Mouse (Mus musculus) erythroblast, embryonic 14.5 days (primary cell): ENCODE results near the gene D030056L22Rik. TPM values are rescaled to one million over a fixed set of nuclear protein-coding genes. Genes with fewer than 3 reads are reported as not detected.

Source experiments
- H3K27me3 ChIP-seq: 2 replicates; pipeline ENCODE4 v1.6.1; 2012; ENCODE audit warnings: inconsistent platforms; ENCODE audit not compliant: control insufficient read depth
- H3K36me3 ChIP-seq: 2 replicates; pipeline ENCODE4 v1.6.1; 2012; ENCODE audit warnings: mild to moderate bottlenecking, inconsistent platforms; ENCODE audit not compliant: control insufficient read depth
- H3K4me1 ChIP-seq: 2 replicates; pipeline ENCODE4 v1.6.1; 2012; ENCODE audit warnings: inconsistent platforms; ENCODE audit not compliant: control insufficient read depth
- H3K4me3 ChIP-seq: replicated peaks from 2 replicates; pipeline ENCODE3; 2012; ENCODE audit warnings: moderate library complexity, mild to moderate bottlenecking, inconsistent platforms
- H3K9me3 ChIP-seq: 2 replicates; pipeline ENCODE4 v1.6.1; 2012; ENCODE audit warnings: low read length, inconsistent platforms, mixed read lengths; ENCODE audit not compliant: control insufficient read depth
- GATA1 ChIP-seq: IDR thresholded peaks from 2 replicates; pipeline ENCODE4 v1.6.1; 2012; ENCODE audit warnings: low read length, inconsistent platforms, mixed read lengths
- TAL1 ChIP-seq: IDR thresholded peaks from 3 replicates; pipeline ENCODE4 v1.6.1; 2012; ENCODE audit warnings: low read length, inconsistent platforms, mixed read lengths
- polyA plus RNA-seq: library from polyadenylated mRNA; stranded (reverse); fragments of >175 nt; gene quantifications from 2 replicates; pipeline ENCODE4 v1.2.3, GENCODE M21; 2012

Gene D030056L22Rik
- polyA plus RNA-seq, 1 experiment = 4.1 TPM

- H3K36me3 ChIP-seq = peaks cover 37% of the 10 kb centered on the region
- TF ChIP-seq TAL1 (no peak), GATA1 (no peak)
- H3K9me3 ChIP-seq = no peaks in the 10 kb centered on the region
- H3K27me3 ChIP-seq = no peaks in the 10 kb centered on the region
- peaks cover 14% of the 10 kb centered on the region for H3K4me1 ChIP-seq
- H3K4me3 ChIP-seq = no peak overlapping the region
Measured at GRCm38 (mm10) chr19:18720337-18720736, 7.3 kb downstream of the D030056L22Rik start.

- Histone ChIP-seq H3K9me3 (no peaks in the 10 kb centered on the region), H3K27me3 (no peaks in the 10 kb centered on the region)
- TF ChIP-seq GATA1 (no peak), TAL1 (no peak)
Measured at GRCm38 (mm10) chr19:18725186-18725585, 12.2 kb downstream of the D030056L22Rik start.

GRCm38 (mm10) chr19:18730255-18730654 lies 17.3 kb downstream of the D030056L22Rik start:
- Histone ChIP-seq H3K27me3 (no peaks in the 10 kb centered on the region), H3K4me3 (no peak overlapping the region), H3K9me3 (no peaks in the 10 kb centered on the region), H3K36me3 (no peaks in the 10 kb centered on the region), H3K4me1 (no peaks in the 10 kb centered on the region)
- TF ChIP-seq TAL1 = no peak
- TF ChIP-seq GATA1 = no peak

More at GRCm38 (mm10) chr19:18725186-18725585, 12.2 kb downstream of the D030056L22Rik start:
- Histone ChIP-seq H3K36me3 (no peaks in the 10 kb centered on the region; the same call in 1 of the 2 replicates), H3K4me3 (no peak overlapping the region), H3K4me1 (peaks cover 2% of the 10 kb centered on the region; the same call in 1 of the 2 replicates)

DNA sequence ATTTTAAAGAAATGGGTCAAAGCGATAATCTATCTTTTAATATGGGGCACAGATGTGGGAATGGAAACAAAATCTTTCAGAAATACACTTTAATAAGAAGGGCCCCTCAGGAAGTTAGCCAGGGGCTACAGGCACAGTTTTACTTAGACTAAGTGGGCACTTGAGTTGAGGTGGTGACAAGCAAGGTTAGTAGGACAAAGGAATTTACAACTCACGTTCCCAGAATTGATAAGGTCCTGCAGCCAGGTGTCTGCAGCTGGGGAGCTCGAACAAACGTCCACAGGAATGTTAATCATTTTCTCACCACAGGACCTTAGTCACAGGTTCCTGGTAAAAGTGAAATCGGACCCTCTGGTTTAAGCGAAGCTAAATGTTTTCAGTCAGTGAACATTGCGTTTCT lies 18.1 kb downstream of the D030056L22Rik start:
- TF ChIP-seq TAL1 (no peak), GATA1 (no peak)
- H3K4me1 ChIP-seq = no peaks in the 10 kb centered on the region
- H3K36me3 ChIP-seq = no peaks in the 10 kb centered on the region
- H3K4me3 ChIP-seq = no peak overlapping the region
- H3K9me3 ChIP-seq = no peaks in the 10 kb centered on the region
- H3K27me3 ChIP-seq = no peaks in the 10 kb centered on the region

GRCm38 (mm10) chr19:18735901-18736300 lies 22.9 kb downstream of the D030056L22Rik start:
- Histone ChIP-seq H3K27me3 (no peaks in the 10 kb centered on the region), H3K4me3 (no peak overlapping the region), H3K36me3 (no peaks in the 10 kb centered on the region), H3K4me1 (peaks cover 15% of the 10 kb centered on the region), H3K9me3 (no peaks in the 10 kb centered on the region)
- no peak for TF ChIP-seq TAL1
- no peak for TF ChIP-seq GATA1

DNA sequence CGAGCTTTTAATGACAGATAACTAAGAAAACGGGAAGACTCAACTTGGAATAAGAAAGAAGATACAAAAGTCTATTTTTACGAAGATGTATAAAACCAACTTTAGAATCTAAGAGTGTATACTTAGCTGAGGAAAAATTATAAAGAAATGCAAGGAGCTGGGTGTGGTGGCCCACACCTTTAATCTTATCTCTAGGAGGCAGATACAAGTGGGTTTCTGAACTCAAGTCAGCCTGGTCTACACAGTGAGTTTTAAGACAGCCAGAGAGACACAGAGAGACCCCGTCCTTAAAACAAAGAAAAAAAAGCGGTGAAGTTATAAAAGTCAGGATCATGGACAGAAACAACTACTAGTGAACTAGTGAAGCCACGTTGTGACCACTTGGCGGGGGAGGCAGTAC lies 26.2 kb downstream of the D030056L22Rik start:
- Histone ChIP-seq H3K4me3 (no peak overlapping the region), H3K36me3 (no peaks in the 10 kb centered on the region), H3K27me3 (no peaks in the 10 kb centered on the region), H3K9me3 (no peaks in the 10 kb centered on the region), H3K4me1 (peaks cover 15% of the 10 kb centered on the region)
- TF ChIP-seq TAL1 = no peak
- no peak for TF ChIP-seq GATA1

DNA sequence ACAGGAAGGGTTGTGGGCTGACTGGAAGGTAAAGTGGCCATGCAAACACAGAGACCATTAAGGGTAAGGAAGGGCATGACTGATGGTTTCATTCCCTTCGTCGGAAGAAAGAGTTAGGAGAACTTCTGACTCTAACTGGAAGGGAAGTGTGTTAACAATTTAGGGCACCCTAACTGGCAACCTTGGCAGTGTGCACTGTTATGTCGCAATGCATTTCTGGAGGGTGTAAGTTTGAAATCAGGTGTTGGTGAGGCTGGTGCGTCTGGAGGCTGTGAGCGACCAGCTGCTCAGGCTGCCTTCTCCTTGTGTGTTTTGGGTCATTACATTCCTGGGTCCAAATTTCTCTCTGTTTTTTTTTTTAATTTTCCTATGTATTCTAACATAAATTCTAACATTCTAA lies 31.0 kb downstream of the D030056L22Rik start:
- Histone ChIP-seq H3K9me3 (no peaks in the 10 kb centered on the region), H3K4me3 (no peak overlapping the region), H3K36me3 (no peaks in the 10 kb centered on the region), H3K27me3 (peaks cover under 1% of the 10 kb centered on the region; the same call in 1 of the 2 replicates), H3K4me1 (peaks cover 7% of the 10 kb centered on the region)
- TF ChIP-seq TAL1 = no peak
- TF ChIP-seq GATA1 = no peak

DNA sequence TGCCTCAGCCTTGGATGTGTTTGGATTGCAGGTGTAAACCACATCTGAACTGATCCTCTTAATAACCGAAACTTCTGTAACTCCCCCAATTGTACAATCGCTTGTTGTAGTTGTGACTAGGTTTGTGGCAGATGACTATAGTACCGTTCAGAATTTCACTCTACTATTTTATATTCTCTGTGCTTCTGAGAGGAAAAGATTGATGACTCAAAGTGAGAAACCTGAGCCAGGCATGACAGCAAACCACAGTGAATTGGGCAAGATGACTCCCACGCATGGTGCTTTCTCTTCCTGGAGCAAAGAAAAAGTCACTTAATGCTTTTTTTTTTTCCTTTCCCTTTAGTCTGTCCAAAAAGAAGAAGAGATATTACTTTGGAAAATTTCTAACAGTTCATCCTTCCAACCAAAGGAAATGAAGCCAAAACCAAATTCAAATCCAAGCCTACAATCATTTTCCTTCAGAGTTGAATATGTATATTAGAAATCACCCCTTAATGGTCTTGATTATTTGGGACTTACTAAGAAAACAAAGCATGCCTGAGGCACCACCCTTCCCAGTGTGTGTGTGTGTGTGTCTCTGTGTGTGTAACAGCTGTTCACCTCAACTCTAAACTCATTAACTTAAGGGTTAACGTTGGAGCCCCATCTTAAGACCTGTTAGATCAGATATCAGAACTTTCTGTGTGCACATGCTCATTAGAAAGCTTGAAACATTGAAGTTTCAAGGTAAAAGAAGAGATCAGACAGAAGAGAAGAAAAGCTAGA lies 33.8 kb downstream of the D030056L22Rik start:
- no peaks in the 10 kb centered on the region for H3K9me3 ChIP-seq
- no peak overlapping the region for H3K4me3 ChIP-seq
- TF ChIP-seq GATA1 = no peak
- TF ChIP-seq TAL1 = no peak
- H3K36me3 ChIP-seq = no peaks in the 10 kb centered on the region
- H3K4me1 ChIP-seq = peaks cover 6% of the 10 kb centered on the region
- peaks cover 19% of the 10 kb centered on the region for H3K27me3 ChIP-seq

- no peaks in the 10 kb centered on the region for H3K9me3 ChIP-seq
- H3K4me3 ChIP-seq = no peak overlapping the region
- H3K27me3 ChIP-seq = peaks cover 19% of the 10 kb centered on the region
- peaks cover 6% of the 10 kb centered on the region for H3K4me1 ChIP-seq
- no peak for TF ChIP-seq GATA1
- no peak for TF ChIP-seq TAL1
- no peaks in the 10 kb centered on the region for H3K36me3 ChIP-seq
Measured at GRCm38 (mm10) chr19:18747379-18747778, 34.4 kb downstream of the D030056L22Rik start.
